Mouse (Mus musculus) heart, embryonic 13.5 days (tissue): Measurements from ENCODE around the gene Arhgef12. TPM values are rescaled to one million over a fixed set of nuclear protein-coding genes. Genes with fewer than 3 reads are reported as not detected.

ENCODE experiments used
- ATAC-seq: fragments of 200-750 bp; cut with Nextera tagmentation; 2 replicates; pipeline ENCODE4 v1.8.0; 2017; ENCODE audit warnings: moderate TSS enrichment; ENCODE audit not compliant: insufficient number of reproducible peaks, low FRiP score, low TSS enrichment; ENCODE audit errors: extremely low read depth
- H3K27ac ChIP-seq: fragments of 300-500 bp; sonication (generic); replicated peaks from 2 replicates; pipeline ENCODE4 v1.5.1; 2015; ENCODE audit warnings: moderate library complexity, mild to moderate bottlenecking, inconsistent platforms
- H3K27me3 ChIP-seq: fragments of 300-500 bp; sonication (generic); replicated peaks from 2 replicates; pipeline ENCODE4 v1.6.1; 2015; ENCODE audit warnings: mild to moderate bottlenecking, inconsistent platforms
- H3K36me3 ChIP-seq: fragments of 300-500 bp; sonication (generic); 2 replicates; pipeline ENCODE4 v1.6.1; 2015; ENCODE audit warnings: mild to moderate bottlenecking, inconsistent platforms
- H3K4me1 ChIP-seq: fragments of 300-500 bp; sonication (generic); 2 replicates; pipeline ENCODE4 v1.6.1; 2015; ENCODE audit warnings: inconsistent platforms
- H3K4me2 ChIP-seq: fragments of 300-500 bp; sonication (generic); 2 replicates; pipeline ENCODE4 v1.6.1; 2015; ENCODE audit warnings: inconsistent platforms, mild to moderate bottlenecking, moderate library complexity
- H3K4me3 ChIP-seq: fragments of 300-500 bp; sonication (generic); 2 replicates; pipeline ENCODE4 v1.5.1; 2015; ENCODE audit warnings: moderate library complexity, mild to moderate bottlenecking, inconsistent platforms
- H3K9ac ChIP-seq: fragments of 300-500 bp; sonication (generic); 2 replicates; pipeline ENCODE4 v1.6.1; 2015; ENCODE audit warnings: inconsistent platforms, mild to moderate bottlenecking, moderate library complexity
- H3K9me3 ChIP-seq: fragments of 300-500 bp; sonication (generic); 2 replicates; pipeline ENCODE4 v1.6.1; 2016; ENCODE audit warnings: inconsistent platforms
- WGBS: fragments of 180-500 bp; shearing (Covaris S2); methylation state at CpG from one replicate; pipeline ENCODE4 v1.1.7; 2015; ENCODE audit warnings: mixed read lengths; 5-methylcytosine and 5-hydroxymethylcytosine counted together
- polyA plus RNA-seq: library from polyadenylated mRNA; unstranded; fragments of >200 nt; fragmentation: Nextera tagmentation; extraction: Ambion mirVana; gene quantifications from 2 replicates; pipeline ENCODE4 v1.2.1, GENCODE M21; 2015

Gene Arhgef12
- polyA plus RNA-seq, 1 experiment from 2014 or later: 9.7 TPM

GRCm38 (mm10) chr9:43108721-43109120, 1.7 kb upstream of the Arhgef12 start:
- ATAC-seq: no peak
- WGBS: 76% methylated on average over 3 of the region's 3 CpGs

GRCm38 (mm10) chr9:43108081-43108480, 1.0 kb upstream of the Arhgef12 start:
- Histone ChIP-seq H3K4me3 (no peak overlapping the region), H3K4me1 (peaks cover 30% of the 10 kb centered on the region), H3K9ac (peak overlapping the region; percentile 12; the same call in 1 of the 2 replicates), H3K4me2 (no peak overlapping the region), H3K27ac (no peak overlapping the region), H3K9me3 (no peaks in the 10 kb centered on the region), H3K27me3 (no peaks in the 10 kb centered on the region), H3K36me3 (peaks cover 37% of the 10 kb centered on the region)
- ATAC-seq: no peak
- 71% methylated on average over 1 of the region's 1 CpGs for WGBS

More at GRCm38 (mm10) chr9:43108721-43109120, 1.7 kb upstream of the Arhgef12 start:
- no peak overlapping the region for H3K9ac ChIP-seq
- peaks cover 23% of the 10 kb centered on the region for H3K4me1 ChIP-seq
- no peaks in the 10 kb centered on the region for H3K9me3 ChIP-seq
- H3K27ac ChIP-seq: no peak overlapping the region
- H3K4me2 ChIP-seq: no peak overlapping the region
- H3K36me3 ChIP-seq: peaks cover 42% of the 10 kb centered on the region
- no peak overlapping the region for H3K4me3 ChIP-seq
- H3K27me3 ChIP-seq: no peaks in the 10 kb centered on the region

- ATAC-seq: no peak
- 45% methylated on average over 5 of the region's 5 CpGs for WGBS
Observed at GRCm38 (mm10) chr9:43107555-43107954, 516 bp upstream of the Arhgef12 start.

GRCm38 (mm10) chr9:43106426-43107186, 433 bp downstream of the Arhgef12 start:
- Histone ChIP-seq H3K4me3 (peak overlapping the region; percentile 94), H3K27ac (peak overlapping the region; percentile 98), H3K36me3 (peaks cover 28% of the 10 kb centered on the region), H3K9ac (peak overlapping the region; percentile 98), H3K9me3 (no peaks in the 10 kb centered on the region), H3K27me3 (no peaks in the 10 kb centered on the region), H3K4me1 (peaks cover 45% of the 10 kb centered on the region), H3K4me2 (peak overlapping the region; percentile 84)
- 20% methylated on average over 22 of the region's 22 CpGs for WGBS
- no peak; the same call in 1 of the 2 replicates for ATAC-seq

More at GRCm38 (mm10) chr9:43107555-43107954, 516 bp upstream of the Arhgef12 start:
- Histone ChIP-seq H3K4me1 (peaks cover 35% of the 10 kb centered on the region), H3K4me3 (no peak overlapping the region; the same call in 1 of the 2 replicates), H3K4me2 (peak overlapping the region; percentile 84), H3K27ac (no peak overlapping the region), H3K36me3 (peaks cover 36% of the 10 kb centered on the region), H3K9me3 (no peaks in the 10 kb centered on the region), H3K9ac (peak overlapping the region; percentile 98; the same call in 1 of the 2 replicates), H3K27me3 (no peaks in the 10 kb centered on the region)

- H3K4me3 ChIP-seq: peak overlapping the region; percentile 94
- H3K4me2 ChIP-seq: peak overlapping the region; percentile 84
- ATAC-seq: peak; percentile 80
- H3K27ac ChIP-seq: peak overlapping the region; percentile 98
- no peaks in the 10 kb centered on the region for H3K27me3 ChIP-seq
- H3K4me1 ChIP-seq: peaks cover 48% of the 10 kb centered on the region
- under 1% methylated on average over 90 of the region's 91 CpGs for WGBS
- H3K36me3 ChIP-seq: peaks cover 21% of the 10 kb centered on the region
- H3K9ac ChIP-seq: peak overlapping the region; percentile 98
- H3K9me3 ChIP-seq: no peaks in the 10 kb centered on the region
Observed at GRCm38 (mm10) chr9:43105664-43106361, 1.2 kb downstream of the Arhgef12 start.

GRCm38 (mm10) chr9:43104873-43105663, 2.0 kb downstream of the Arhgef12 start:
- H3K9ac ChIP-seq: peak overlapping the region; percentile 98
- H3K9me3 ChIP-seq: no peaks in the 10 kb centered on the region
- H3K4me3 ChIP-seq: peak overlapping the region; percentile 94
- H3K27me3 ChIP-seq: no peaks in the 10 kb centered on the region
- peaks cover 50% of the 10 kb centered on the region for H3K4me1 ChIP-seq
- peak overlapping the region; percentile 84 for H3K4me2 ChIP-seq
- ATAC-seq: no peak
- peaks cover 14% of the 10 kb centered on the region for H3K36me3 ChIP-seq
- WGBS: under 1% methylated on average over 40 of the region's 40 CpGs
- H3K27ac ChIP-seq: peak overlapping the region; percentile 98

GRCm38 (mm10) chr9:43104526-43104872, 2.5 kb downstream of the Arhgef12 start:
- no peaks in the 10 kb centered on the region for H3K9me3 ChIP-seq
- H3K27ac ChIP-seq: peak overlapping the region; percentile 98

GRCm38 (mm10) chr9:43103675-43104299, 3.3 kb downstream of the Arhgef12 start:
- Histone ChIP-seq H3K27ac (peak overlapping the region; percentile 32; the same call in 1 of the 2 replicates), H3K4me1 (peaks cover 56% of the 10 kb centered on the region), H3K4me2 (peak overlapping the region; percentile 84), H3K4me3 (peak overlapping the region; percentile 94), H3K9me3 (no peaks in the 10 kb centered on the region), H3K27me3 (no peaks in the 10 kb centered on the region), H3K36me3 (peaks cover 4% of the 10 kb centered on the region; the same call in 1 of the 2 replicates), H3K9ac (peak overlapping the region; percentile 98)
- WGBS: 26% methylated on average over 4 of the region's 4 CpGs
- ATAC-seq: no peak

More at GRCm38 (mm10) chr9:43104526-43104872, 2.5 kb downstream of the Arhgef12 start:
- peaks cover 53% of the 10 kb centered on the region for H3K4me1 ChIP-seq
- no peaks in the 10 kb centered on the region for H3K27me3 ChIP-seq
- 11% methylated on average over 4 of the region's 4 CpGs for WGBS
- H3K4me3 ChIP-seq: peak overlapping the region; percentile 94
- ATAC-seq: no peak
- H3K9ac ChIP-seq: peak overlapping the region; percentile 98
- H3K36me3 ChIP-seq: peaks cover 12% of the 10 kb centered on the region; the same call in 1 of the 2 replicates
- peak overlapping the region; percentile 84 for H3K4me2 ChIP-seq

GRCm38 (mm10) chr9:43102931-43103330, 4.1 kb downstream of the Arhgef12 start:
- peaks cover 57% of the 10 kb centered on the region for H3K4me1 ChIP-seq
- H3K27ac ChIP-seq: peak overlapping the region; percentile 86
- no peaks in the 10 kb centered on the region for H3K27me3 ChIP-seq
- H3K9ac ChIP-seq: peak overlapping the region; percentile 71
- no peak for ATAC-seq
- H3K4me2 ChIP-seq: peak overlapping the region; percentile 84
- H3K9me3 ChIP-seq: no peaks in the 10 kb centered on the region
- H3K4me3 ChIP-seq: peak overlapping the region; percentile 94
- 0 out of 2 replicates have a peak, but pooled peaks cover 3% of the 10 kb centered on the region for H3K36me3 ChIP-seq
- 82% methylated on average over 2 of the region's 2 CpGs for WGBS

- Histone ChIP-seq H3K4me3 (peak overlapping the region; percentile 94), H3K4me2 (peak overlapping the region; percentile 84), H3K9me3 (no peaks in the 10 kb centered on the region), H3K27ac (peak overlapping the region; percentile 86), H3K9ac (peak overlapping the region; percentile 71), H3K36me3 (0 out of 2 replicates have a peak, but pooled peaks cover 3% of the 10 kb centered on the region), H3K27me3 (no peaks in the 10 kb centered on the region), H3K4me1 (peaks cover 51% of the 10 kb centered on the region)
- 37% methylated on average over 8 of the region's 8 CpGs for WGBS
- ATAC-seq: peak; percentile 26; the same call in 1 of the 2 replicates
Observed at GRCm38 (mm10) chr9:43101936-43102595, 5.0 kb downstream of the Arhgef12 start.
